Mouse (Mus musculus): ENCODE data around the gene Olfr1295.

Gene Olfr1295

DNA sequence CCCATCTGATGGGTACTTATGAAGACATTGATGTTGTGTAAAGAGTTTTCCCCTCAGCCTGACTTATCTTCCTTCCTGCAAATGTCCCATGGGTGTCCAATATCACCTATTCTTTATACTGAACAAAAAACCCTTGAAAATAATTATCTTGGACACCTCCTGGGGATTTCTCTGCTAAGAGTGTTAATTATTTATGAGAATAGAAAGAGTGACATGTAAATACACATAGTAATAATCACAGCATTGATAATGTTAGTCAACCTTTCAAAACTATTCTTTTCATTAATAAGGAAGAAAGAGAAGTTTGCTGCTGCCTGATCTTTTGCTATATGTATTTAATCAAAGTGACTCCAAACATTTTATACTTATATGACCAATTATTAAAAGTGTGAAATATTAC, at the start of gene Olfr1295:
TSS of gene Olfr1295 (minus strand) at position 101 of the 400 bp plus-strand sequence.
- no peak for DNase-seq (ENCODE audit: low read depth, low spot score)

DNA sequence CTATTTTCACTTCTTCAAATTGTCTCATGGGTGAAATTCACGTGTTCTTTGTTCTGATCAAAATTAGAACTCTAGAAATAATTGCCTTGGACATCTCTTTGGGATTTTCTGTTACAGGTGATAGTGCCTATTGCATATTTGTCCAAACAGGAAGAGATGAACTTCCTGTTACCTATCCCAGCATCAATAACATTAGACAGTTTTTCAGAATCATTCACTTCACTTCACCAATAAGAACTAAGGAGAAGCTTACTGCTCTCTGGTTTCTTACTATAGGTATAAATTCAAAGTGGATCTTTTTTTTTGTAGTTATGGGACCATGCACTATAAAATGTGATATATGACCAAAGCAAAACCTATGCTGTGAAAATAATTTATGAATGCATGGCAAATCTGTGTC, 29.3 kb downstream of the Olfr1295 start, which contains the start of gene Olfr1294:
TSS of gene Olfr1294 (minus strand) at position 101 of the 400 bp plus-strand sequence.
- no peak for DNase-seq (ENCODE audit: low read depth, low spot score)

DNA sequence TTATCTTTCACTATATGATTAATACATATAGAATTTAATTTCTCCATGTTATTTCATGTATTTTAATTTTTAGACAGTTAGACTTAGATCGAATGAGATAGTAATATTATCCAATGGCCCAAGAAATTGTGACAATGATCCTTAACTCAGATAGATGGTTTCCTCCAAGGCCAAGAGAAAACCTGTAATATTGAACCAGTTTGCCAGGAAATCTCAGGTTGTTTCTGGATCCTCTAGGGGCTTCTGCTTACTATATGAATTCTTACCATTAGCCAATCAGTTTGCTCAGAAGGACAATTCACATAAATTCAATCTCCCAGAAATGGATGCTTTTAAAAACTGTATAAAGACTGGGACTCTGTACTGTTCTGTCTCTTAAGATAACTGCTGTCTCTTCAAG, 44.6 kb downstream of the Olfr1295 start, which contains the start of gene Olfr1293-ps:
TSS of gene Olfr1293-ps (plus strand) at position 301 of the 400 bp plus-strand sequence.
- DNase-seq (ENCODE audit: low read depth, low spot score) = no peak

DNA sequence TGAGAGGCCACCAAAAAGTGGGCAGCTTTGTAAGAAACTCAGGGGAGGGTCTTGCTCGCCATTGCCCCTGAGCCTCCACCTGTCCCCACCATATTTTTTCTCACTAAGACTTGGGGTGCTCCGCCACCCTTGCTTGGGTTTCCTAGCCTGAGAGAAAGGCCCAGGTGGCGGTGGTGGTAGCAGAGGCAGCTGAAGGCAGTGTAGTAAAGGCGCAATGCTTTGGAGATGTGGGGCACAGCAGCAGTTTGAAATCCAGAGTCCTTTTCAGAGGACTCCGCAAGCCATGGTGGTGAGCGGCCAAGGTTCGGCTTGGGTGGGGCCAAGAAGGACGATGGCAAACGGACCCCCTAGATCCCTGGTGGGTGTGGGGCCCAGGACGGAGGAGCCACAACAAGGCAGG, 52.0 kb downstream of the Olfr1295 start:
- no peak for DNase-seq (ENCODE audit: low read depth, low spot score)

Data from embryo, embryonic 11.5 days (tissue).